In the genomic region with DNA sequence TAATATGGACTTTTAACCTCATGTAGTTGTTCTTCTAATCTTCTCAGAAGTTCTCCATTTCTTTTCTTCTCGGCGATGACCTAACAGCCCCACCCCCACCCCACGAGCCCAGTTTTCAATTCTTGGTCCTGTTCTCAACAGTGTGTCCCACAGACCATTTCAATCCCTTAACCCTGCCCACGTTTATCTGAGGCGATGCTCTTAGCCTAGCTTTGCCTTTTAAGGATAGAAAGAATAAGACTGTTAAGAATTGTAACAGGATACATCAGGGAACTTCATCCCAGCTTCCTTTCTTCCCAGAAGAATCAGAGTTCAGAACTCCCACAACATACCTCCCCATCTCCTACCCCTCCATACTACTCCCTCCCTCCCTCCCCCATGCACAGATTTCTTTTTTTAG, we compare ENCODE assay signal across 10 mouse cellular contexts. TPM values are rescaled to one million over a fixed set of nuclear protein-coding genes. Genes with fewer than 3 reads are reported as not detected.
DNase-seq lines count a peak whose midpoint lies in the region; ATAC-seq and TF ChIP-seq lines count a peak whose summit lies in the region.
"Had no signal": no experiment of that assay in that cellular context is flagged by ENCODE, and none has a peak within 500 bp of the region (broad histone marks: within the 10 kb centered on the region; RNA-seq: fewer than 3 reads in every experiment).

No protein-coding gene starts in this region.

- no peak overlapping the region for H3K9ac ChIP-seq in heart, embryonic 11.5 days (ENCODE audit: low read depth, low read length)
- no peak overlapping the region for H3K9ac ChIP-seq in MEL (ENCODE audit: control insufficient read depth, low read depth, low read length, poor library complexity, severe bottlenecking)
- H3K9ac ChIP-seq in forebrain, postnatal 0 days = no peak overlapping the region
- no peak overlapping the region for H3K9ac ChIP-seq in liver, embryonic 15.5 days

- H3K9me3 ChIP-seq in heart, embryonic 11.5 days (replicated peaks; ENCODE audit: control insufficient read depth, low read length) = no peaks in the 10 kb centered on the region
- H3K9me3 ChIP-seq in MEL (replicated peaks; ENCODE audit: insufficient read depth, low read length) = no peaks in the 10 kb centered on the region
- H3K9me3 ChIP-seq in forebrain, postnatal 0 days (ENCODE audit: low read length) = no peaks in the 10 kb centered on the region
- H3K9me3 ChIP-seq in liver, embryonic 15.5 days (replicated peaks) = no peaks in the 10 kb centered on the region

- TF ChIP-seq RAD21 in MEL (IDR thresholded peaks at IDR 0.05; ENCODE audit: low read depth, low read length) = no peak

- intact Hi-C loops in left cerebral cortex, postnatal 36 days (cut with DNase I) = no loop called here

- DNase-seq in heart, adult 9 months (ENCODE audit: low spot score in 2 of 2) = no peak
- peak; percentile 10 for DNase-seq in MEL (ENCODE audit: low read depth, low spot score)
- DNase-seq in forebrain, postnatal 0 days = no peak
- DNase-seq in frontal cortex, postnatal 10 days (ENCODE audit: low spot score in 2 of 2) = no peak
- no peak for DNase-seq in left cerebral cortex, postnatal 36 days (ENCODE audit: low spot score in 2 of 2)
- no peak for DNase-seq in kidney, postnatal 25 days
- DNase-seq: adrenal gland, postnatal 10 days had no signal

- no peak overlapping the region for H3K27ac ChIP-seq in heart, embryonic 11.5 days (ENCODE audit: low read depth, low read length)
- no peak overlapping the region for H3K27ac ChIP-seq in MEL (ENCODE audit: control insufficient read depth, low read depth, low read length)
- H3K27ac ChIP-seq in forebrain, postnatal 0 days (ENCODE audit: low read depth, low read length) = no peak overlapping the region
- no peak overlapping the region for H3K27ac ChIP-seq in liver, embryonic 15.5 days (replicated peaks)

- H3K27me3 ChIP-seq in heart, embryonic 11.5 days (ENCODE audit: control insufficient read depth, insufficient read depth, low read length) = no peaks in the 10 kb centered on the region
- H3K27me3 ChIP-seq in MEL (ENCODE audit: control insufficient read depth in 1 of 2, insufficient read depth in 2 of 2, low read length in 2 of 2) = 0 out of 4 replicates have a peak, but pooled peaks cover 0 to 2% of the 10 kb centered on the region in 2 experiments
- H3K27me3 ChIP-seq in forebrain, postnatal 0 days (ENCODE audit: insufficient read depth, low read length) = no peaks in the 10 kb centered on the region
- peaks cover 56% of the 10 kb centered on the region for H3K27me3 ChIP-seq in liver, embryonic 15.5 days

- no peak for TF ChIP-seq POLR2A in MEL (IDR thresholded peaks at IDR 0.05; ENCODE audit: control insufficient read depth in 1 of 2, insufficient read depth in 1 of 2, low read depth in 1 of 2, low read length in 2 of 2, poor library complexity in 1 of 2)

- TF ChIP-seq EP300 in MEL (IDR thresholded peaks at IDR 0.05; ENCODE audit: low read depth in 1 of 2, low read length in 2 of 2) = no peak

- H3K79me2 ChIP-seq in MEL (ENCODE audit: control insufficient read depth, insufficient read depth, low read length, poor library complexity) = no peaks in the 10 kb centered on the region

- H3K36me3 ChIP-seq in heart, embryonic 11.5 days (ENCODE audit: control insufficient read depth, insufficient read depth, low read length) = no peaks in the 10 kb centered on the region
- peaks cover 0 to 31% of the 10 kb centered on the region in 2 experiments; a peak in 2 of 4 replicates for H3K36me3 ChIP-seq in MEL (ENCODE audit: control insufficient read depth in 1 of 2, insufficient read depth in 2 of 2, low read length in 2 of 2)
- no peaks in the 10 kb centered on the region for H3K36me3 ChIP-seq in forebrain, postnatal 0 days (ENCODE audit: insufficient read depth)
- no peaks in the 10 kb centered on the region for H3K36me3 ChIP-seq in liver, embryonic 15.5 days (replicated peaks)

- H3K4me3 ChIP-seq in heart, embryonic 11.5 days (ENCODE audit: low read depth, low read length) = no peak overlapping the region
- H3K4me3 ChIP-seq in MEL (ENCODE audit: control insufficient read depth in 1 of 2, insufficient read depth in 1 of 2, low read depth in 2 of 2, low read length in 2 of 2) = peak overlapping the region; percentile 55 to 65
- H3K4me3 ChIP-seq in forebrain, postnatal 0 days (ENCODE audit: low read depth, low read length) = no peak overlapping the region; the same call in 1 of the 2 replicates
- H3K4me3 ChIP-seq in liver, embryonic 15.5 days (replicated peaks) = no peak overlapping the region

- ATAC-seq in heart, embryonic 11.5 days (replicated peaks; ENCODE audit: insufficient number of reproducible peaks, low FRiP score, low TSS enrichment) = no peak
- ATAC-seq in forebrain, postnatal 0 days = no peak
- no peak for ATAC-seq in liver, embryonic 15.5 days (ENCODE audit: insufficient read depth)

- TF ChIP-seq CTCF in MEL (IDR thresholded peaks at IDR 0.05 in 2 of 3, conservative IDR thresholded peaks at IDR 0.05 in 1 of 3; ENCODE audit: control insufficient read depth in 1 of 3, insufficient read depth in 1 of 3, low read depth in 2 of 3, low read length in 3 of 3, poor library complexity in 1 of 3, severe bottlenecking in 1 of 3) = no peak
- TF ChIP-seq CTCF in forebrain, postnatal 0 days (IDR thresholded peaks at IDR 0.05; ENCODE audit: low read depth) = no peak

- no peaks in the 10 kb centered on the region for H3K4me1 ChIP-seq in heart, embryonic 11.5 days (ENCODE audit: control insufficient read depth, insufficient read depth, low read length)
- peaks cover 12 to 24% of the 10 kb centered on the region in 2 experiments for H3K4me1 ChIP-seq in MEL (ENCODE audit: control insufficient read depth in 1 of 2, insufficient read depth in 2 of 2, low read length in 2 of 2)
- 0 out of 2 replicates have a peak, but pooled peaks cover 5% of the 10 kb centered on the region for H3K4me1 ChIP-seq in forebrain, postnatal 0 days (ENCODE audit: insufficient read depth)
- H3K4me1 ChIP-seq in liver, embryonic 15.5 days (replicated peaks) = peaks cover 6% of the 10 kb centered on the region; the same call in 1 of the 2 replicates

- H3K4me2 ChIP-seq in heart, embryonic 11.5 days = peak overlapping the region; percentile 86
- peak overlapping the region; percentile 75 for H3K4me2 ChIP-seq in forebrain, postnatal 0 days (ENCODE audit: low read depth)
- H3K4me2 ChIP-seq in liver, embryonic 15.5 days = peak overlapping the region; percentile 58

- 49% methylated on average over 5 of the region's 5 CpGs for WGBS in heart, embryonic 11.5 days (ENCODE audit: insufficient replicate concordance)
- WGBS in forebrain, postnatal 0 days = 43% methylated on average over 5 of the region's 5 CpGs
- WGBS in liver, embryonic 15.5 days (ENCODE audit: insufficient replicate concordance) = 26% methylated on average over 5 of the region's 5 CpGs

TF ChIP-seq in MEL, 35 proteins besides CTCF, POLR2A, EP300 and RAD21:
- TF ChIP-seq POLR2AphosphoS5 (IDR thresholded peaks at IDR 0.05; ENCODE audit: borderline replicate concordance, low read depth, low read length) (no peak), TBP (IDR thresholded peaks at IDR 0.05; ENCODE audit: low read depth, low read length) (no peak), ZNF384 (IDR thresholded peaks at IDR 0.05; ENCODE audit: low read depth, low read length) (no peak), ELF1 (IDR thresholded peaks at IDR 0.05; ENCODE audit: low read depth, low read length) (no peak), ZC3H11A (IDR thresholded peaks at IDR 0.05; ENCODE audit: low read depth, low read length) (no peak), ETS1 (IDR thresholded peaks at IDR 0.05; ENCODE audit: low read depth, low read length) (no peak), MEF2A (IDR thresholded peaks at IDR 0.05; ENCODE audit: extremely low read depth, insufficient replicate concordance, low read depth, low read length, poor library complexity, severe bottlenecking) (no peak), TAL1 (IDR thresholded peaks at IDR 0.05; ENCODE audit: low read length) (no peak), USF1 (IDR thresholded peaks at IDR 0.05; ENCODE audit: low read depth, low read length) (no peak), CHD1 (IDR thresholded peaks at IDR 0.05; ENCODE audit: low read depth, low read length) (no peak), JUND (IDR thresholded peaks at IDR 0.05; ENCODE audit: low read depth, low read length) (no peak), GABPA (IDR thresholded peaks at IDR 0.05; ENCODE audit: low read depth, low read length) (no peak), TCF12 (IDR thresholded peaks at IDR 0.05; ENCODE audit: low read depth, low read length) (no peak), BHLHE40 (IDR thresholded peaks at IDR 0.05; ENCODE audit: borderline replicate concordance, low read depth, low read length) (no peak)
TF ChIP-seq in MEL: peak in this region for 0.

RNA-seq across cellular contexts. Expression of gene Vwa3b, which starts 3.5 kb away (rescaled TPM):
- 0.25 TPM in 1 of 2 replicates, not detected in the other for polyA plus RNA-seq in heart, embryonic 11.5 days (2014; fragmentation: Nextera tagmentation; extraction: Ambion mirVana)
- not detected in 2 replicates for total RNA-seq in MEL (2012; rRNA removed)
- polyA plus RNA-seq in MEL (2012; ENCODE audit: insufficient read depth in 1 of 2, insufficient read length in 2 of 2, low read depth in 1 of 2, low replicate concordance in 2 of 2, missing spikeins in 1 of 2) = not detected
- total RNA-seq in forebrain, postnatal 0 days (2014; rRNA removed) = 2.2 and 4.6 TPM in 2 replicates
- polyA plus RNA-seq in forebrain, postnatal 0 days (2015; fragmentation: Nextera tagmentation; extraction: Ambion mirVana) = 1.9 and 2.6 TPM in 2 replicates
- polyA plus RNA-seq in liver, embryonic 15.5 days (2015; fragmentation: Nextera tagmentation; extraction: Ambion mirVana) = not detected in 2 replicates
- 1 to 10 TPM; 2.4 to 3.9 TPM for total RNA-seq in left cerebral cortex, postnatal 36 days (2021)
- polyA plus RNA-seq: C2C12 had no signal

Comparison
In these comparisons a context has a peak if more than half of its experiments do, and no peak if none do; other contexts are left out.
1. H3K4me3 ChIP-seq: peak in MEL (2 of 2); none in heart, embryonic 11.5 days (single experiment), forebrain, postnatal 0 days (single experiment) and liver, embryonic 15.5 days (single experiment).
2. Peak in every context shown above with its lines, with median percentiles within 50 percentile points of each other: H3K4me2 ChIP-seq.